Mouse (Mus musculus): Measurements from ENCODE around the gene Gm7030.
"Not testable (repeated sequence)": the region's sequence is repeated elsewhere in the genome, so short reads cannot be mapped to it uniquely, and the experiment has no call there.

The Gm7030 gene

DNA sequence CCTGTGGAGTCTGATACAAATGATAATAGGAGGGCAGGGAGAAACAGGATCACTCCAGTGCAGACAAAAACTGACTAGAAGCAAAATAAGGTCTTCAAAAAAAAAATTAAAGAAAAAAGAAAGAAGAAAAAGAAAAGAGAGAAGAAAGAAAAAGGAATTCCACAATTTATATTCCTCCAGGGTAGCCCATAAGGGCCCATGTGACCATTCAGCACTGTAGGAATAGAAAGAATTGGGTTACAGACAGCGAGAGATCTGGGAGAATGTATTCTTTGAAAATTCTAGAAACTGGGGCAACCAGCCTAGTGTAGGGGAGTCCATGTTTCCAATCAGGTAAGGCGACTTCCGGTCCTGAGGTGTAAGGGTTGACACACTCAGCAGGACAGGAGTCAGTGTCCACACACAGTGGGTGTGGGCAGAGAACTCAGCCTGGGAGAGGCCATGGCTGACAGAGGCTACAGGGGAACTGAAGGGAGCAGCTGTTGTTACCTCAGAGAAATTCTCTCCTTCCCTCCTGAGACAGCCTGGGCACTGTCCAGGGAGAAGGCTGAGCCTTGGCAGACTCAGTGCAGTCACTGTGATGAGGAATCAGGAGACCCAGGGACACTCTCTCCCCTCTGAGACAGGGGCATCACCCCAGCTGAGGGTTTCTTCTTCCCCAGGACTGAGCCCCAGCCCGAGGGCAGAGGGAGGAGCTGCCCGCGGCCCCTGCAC lies 46.5 kb downstream of the Gm7030 start:
- DNase-seq (ENCODE audit: low spot score) = not testable (repeated sequence)

DNA sequence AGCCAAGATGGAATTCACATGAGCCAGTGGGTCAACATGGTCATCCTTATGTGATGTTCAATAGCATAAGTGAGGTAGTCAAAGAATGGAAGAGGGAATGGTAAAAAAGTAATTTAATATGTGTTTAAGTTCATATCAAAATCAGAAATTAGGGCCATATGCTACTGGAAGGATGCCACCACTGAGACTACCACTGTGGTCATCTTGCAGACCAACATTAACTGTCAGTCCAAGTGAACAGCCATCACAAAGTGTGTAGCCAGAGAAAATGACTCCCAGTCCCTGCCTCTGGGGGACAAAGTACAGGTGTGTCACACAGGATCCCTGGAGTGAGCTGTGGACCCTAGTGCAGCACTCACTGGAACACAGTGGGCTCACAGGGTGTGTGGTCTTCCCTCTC lies 47.3 kb downstream of the Gm7030 start:
- DNase-seq (ENCODE audit: low spot score) = not testable (repeated sequence)

DNA sequence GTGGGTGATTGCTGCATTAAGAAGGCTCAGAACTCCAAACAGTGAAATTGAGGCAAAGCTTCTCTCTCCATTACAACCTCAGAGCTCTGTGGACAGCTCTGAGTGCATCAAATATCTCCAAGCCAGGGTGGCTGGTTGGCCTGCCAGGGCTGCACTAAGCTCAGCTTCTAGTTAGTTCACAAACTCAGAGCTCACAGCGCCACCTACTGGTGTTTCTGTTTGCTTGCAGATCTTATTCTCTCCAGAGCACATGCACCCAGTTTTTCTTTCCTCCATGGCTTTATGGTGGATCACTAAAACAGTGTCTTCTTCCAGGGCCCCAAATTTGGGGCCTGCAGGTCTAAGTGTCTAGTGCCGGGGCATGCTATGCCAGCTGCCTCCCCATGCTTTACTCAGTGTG lies 68.4 kb downstream of the Gm7030 start:
- DNase-seq (ENCODE audit: low spot score) = peak; percentile 92
